Mouse (Mus musculus) neural tube, embryonic 14.5 days (tissue): Measurements from ENCODE around the gene Mrps23. TPM values are rescaled to one million over a fixed set of nuclear protein-coding genes. Genes with fewer than 3 reads are reported as not detected.

ENCODE experiments used
- ATAC-seq: fragments of 200-750 bp; cut with Nextera tagmentation; 2 replicates; pipeline ENCODE4 v1.8.0; 2017; ENCODE audit warnings: low read depth, mild to moderate bottlenecking, moderate TSS enrichment, moderate library complexity
- H3K27ac ChIP-seq: fragments of 300-500 bp; sonication (generic); 2 replicates; pipeline ENCODE4 v1.5.1; 2014; ENCODE audit warnings: low read depth, mild to moderate bottlenecking, control low read depth, low read length, moderate library complexity, mixed read lengths
- H3K27me3 ChIP-seq: fragments of 300-500 bp; sonication (generic); 2 replicates; pipeline ENCODE4 v1.6.1; 2014; ENCODE audit warnings: low read length; ENCODE audit not compliant: control insufficient read depth, insufficient read depth
- H3K36me3 ChIP-seq: fragments of 300-500 bp; sonication (generic); 2 replicates; pipeline ENCODE4 v1.6.1; 2014; ENCODE audit warnings: low read length, mixed read lengths; ENCODE audit not compliant: control insufficient read depth, insufficient read depth
- H3K4me1 ChIP-seq: fragments of 300-500 bp; sonication (generic); 2 replicates; pipeline ENCODE4 v1.6.1; 2014; ENCODE audit warnings: low read length; ENCODE audit not compliant: control insufficient read depth, insufficient read depth
- H3K4me2 ChIP-seq: fragments of 300-500 bp; sonication (generic); 2 replicates; pipeline ENCODE4 v1.6.1; 2014; ENCODE audit warnings: mild to moderate bottlenecking, low read depth, low read length, control low read depth
- H3K4me3 ChIP-seq: fragments of 300-500 bp; sonication (generic); 2 replicates; pipeline ENCODE4 v1.5.1; 2014; ENCODE audit warnings: low read depth, low read length, control low read depth, mixed read lengths
- H3K9ac ChIP-seq: fragments of 300-500 bp; sonication (generic); replicated peaks from 2 replicates; pipeline ENCODE4 v1.6.1; 2014; ENCODE audit warnings: low read depth, mild to moderate bottlenecking, control low read depth, low read length, mixed read lengths
- H3K9me3 ChIP-seq: fragments of 300-500 bp; sonication (generic); 2 replicates; pipeline ENCODE4 v1.6.1; 2016; ENCODE audit warnings: low read length; ENCODE audit not compliant: control insufficient read depth
- WGBS: fragments of 180-500 bp; shearing (Covaris S2); extraction: QIAGEN DNeasy Blood & Tissue Kit; methylation state at CpG from one replicate; pipeline ENCODE4 v1.1.7; 2014; 5-methylcytosine and 5-hydroxymethylcytosine counted together
- polyA plus RNA-seq: library from polyadenylated mRNA; unstranded; fragments of >200 nt; fragmentation: Nextera tagmentation; extraction: Ambion mirVana; gene quantifications from 2 replicates; pipeline ENCODE4 v1.2.1, GENCODE M21; 2014

Gene Mrps23
- polyA plus RNA-seq, 1 experiment from 2014 or later = 63.7 TPM

DNA sequence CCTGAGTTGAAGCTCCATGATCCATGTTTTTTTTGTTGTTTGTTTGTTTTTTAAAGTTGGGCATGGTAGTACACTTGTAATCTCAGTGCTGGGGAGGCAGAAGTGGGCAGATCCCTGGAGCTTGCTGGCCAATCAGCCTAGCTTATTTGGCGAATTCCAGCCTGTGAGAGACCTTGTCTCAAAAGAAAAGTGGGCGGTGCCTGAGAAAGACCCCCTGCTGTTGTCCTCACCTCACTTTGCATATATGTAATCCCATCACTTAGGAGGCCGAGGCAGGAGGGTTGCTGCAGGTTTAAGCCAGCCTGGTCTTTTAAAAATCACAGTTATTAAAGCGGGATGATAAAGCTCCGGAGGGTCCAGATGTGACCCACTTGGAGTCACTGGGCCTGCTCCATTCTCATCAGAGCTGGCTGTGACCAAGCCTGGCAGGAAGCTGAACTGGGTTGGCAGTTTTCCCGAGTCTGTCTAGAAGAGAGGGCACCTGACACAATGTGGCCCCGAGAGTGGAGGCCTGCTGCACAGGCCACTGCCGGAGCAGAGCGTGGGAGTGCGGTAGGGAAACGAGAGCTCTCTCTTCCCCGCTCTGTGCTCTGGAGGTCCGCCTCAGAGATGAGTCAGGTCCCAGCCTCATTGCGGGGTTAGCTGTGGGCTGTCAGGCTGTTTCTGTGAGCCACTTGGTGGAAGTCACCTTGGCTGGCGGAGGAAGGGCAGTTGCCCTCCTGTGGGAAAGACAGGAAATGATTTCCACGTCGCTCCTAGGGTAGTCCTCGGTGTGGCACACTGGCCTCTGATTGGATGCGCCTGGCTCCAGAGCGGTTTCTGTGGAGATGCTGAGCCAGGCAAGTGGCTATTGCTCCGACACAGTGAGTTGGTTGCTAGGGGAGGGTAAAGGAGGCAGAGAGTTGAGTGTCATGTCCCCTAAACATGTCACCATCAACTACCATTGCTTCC is 11.0 kb downstream of the Mrps23 start:
- 46% methylated on average over 21 of the region's 21 CpGs for WGBS
- H3K27ac ChIP-seq = peak overlapping the region; percentile 22; the same call in 1 of the 2 replicates
- H3K4me1 ChIP-seq = peaks cover 13% of the 10 kb centered on the region; the same call in 1 of the 2 replicates
- no peaks in the 10 kb centered on the region for H3K9me3 ChIP-seq
- H3K4me2 ChIP-seq = peak overlapping the region; percentile 30; the same call in 1 of the 2 replicates
- H3K9ac ChIP-seq = no peak overlapping the region
- no peaks in the 10 kb centered on the region for H3K27me3 ChIP-seq
- H3K36me3 ChIP-seq = peaks cover 8% of the 10 kb centered on the region
- ATAC-seq = peak; percentile 65
- no peak overlapping the region for H3K4me3 ChIP-seq

- Histone ChIP-seq H3K9me3 (no peaks in the 10 kb centered on the region), H3K4me3 (no peak overlapping the region), H3K27me3 (no peaks in the 10 kb centered on the region), H3K4me2 (peak overlapping the region; percentile 38), H3K4me1 (peaks cover 13% of the 10 kb centered on the region; the same call in 1 of the 2 replicates), H3K36me3 (peaks cover 2% of the 10 kb centered on the region; the same call in 1 of the 2 replicates), H3K27ac (peak overlapping the region; percentile 23), H3K9ac (peak overlapping the region; percentile 12; the same call in 1 of the 2 replicates)
- 10% methylated on average over 10 of the region's 10 CpGs for WGBS
- peak; percentile 53; the same call in 1 of the 2 replicates for ATAC-seq
These were observed 12.1 kb downstream of the Mrps23 start for GRCm38 (mm10) chr11:88216231-88216685.

DNA sequence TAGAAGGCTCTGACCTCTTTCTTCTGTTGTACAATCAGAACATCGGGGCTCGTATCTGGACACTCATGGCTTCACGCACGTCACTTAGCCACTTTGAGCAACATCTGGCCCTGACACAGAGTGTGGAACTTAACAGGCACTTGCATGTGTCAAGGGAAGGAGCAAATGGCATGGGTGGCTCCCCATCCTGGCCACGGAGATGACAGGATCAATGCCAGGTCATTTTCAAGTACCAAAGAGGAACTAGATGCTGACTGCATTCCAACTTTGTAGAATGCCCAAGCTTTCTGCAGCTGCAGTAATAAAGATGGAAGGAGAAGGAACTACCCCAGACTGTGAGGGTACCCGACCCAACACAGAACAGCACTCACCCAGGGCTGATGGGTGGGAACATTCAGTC is 14.0 kb downstream of the Mrps23 start:
- H3K4me2 ChIP-seq = no peak overlapping the region
- no peaks in the 10 kb centered on the region for H3K36me3 ChIP-seq
- H3K27me3 ChIP-seq = no peaks in the 10 kb centered on the region
- no peak overlapping the region for H3K27ac ChIP-seq
- no peak for ATAC-seq
- peaks cover 13% of the 10 kb centered on the region; the same call in 1 of the 2 replicates for H3K4me1 ChIP-seq
- WGBS = 88% methylated on average over 6 of the region's 6 CpGs
- H3K9me3 ChIP-seq = no peaks in the 10 kb centered on the region
- H3K9ac ChIP-seq = no peak overlapping the region
- no peak overlapping the region for H3K4me3 ChIP-seq

DNA sequence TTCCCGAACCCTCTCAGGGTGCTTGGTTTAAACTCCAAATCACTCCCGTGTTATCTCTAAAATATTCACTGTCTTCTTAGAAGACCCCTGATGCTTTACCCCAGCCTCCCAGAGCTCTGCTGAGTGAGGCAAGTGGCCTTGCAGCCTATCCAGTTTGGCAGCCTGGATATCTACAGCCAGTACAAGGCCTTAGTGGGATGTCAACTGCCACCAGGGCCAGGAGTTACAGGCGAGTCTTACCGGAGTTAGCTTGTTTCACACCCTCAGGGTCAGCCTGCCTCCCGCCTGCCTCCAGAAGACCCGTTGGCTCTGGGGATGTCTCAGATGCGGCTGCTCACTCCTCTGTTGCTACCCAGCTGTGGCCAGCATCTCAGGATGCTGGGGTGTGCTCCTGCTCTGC is 14.4 kb downstream of the Mrps23 start:
- 61% methylated on average over 7 of the region's 7 CpGs for WGBS
- Histone ChIP-seq H3K27me3 (no peaks in the 10 kb centered on the region), H3K27ac (no peak overlapping the region)

GRCm38 (mm10) chr11:88221929-88222475 is 17.8 kb downstream of the Mrps23 start:
- Histone ChIP-seq H3K4me2 (no peak overlapping the region), H3K9ac (no peak overlapping the region), H3K4me1 (no peaks in the 10 kb centered on the region), H3K4me3 (no peak overlapping the region), H3K27ac (no peak overlapping the region), H3K27me3 (no peaks in the 10 kb centered on the region), H3K36me3 (no peaks in the 10 kb centered on the region), H3K9me3 (no peaks in the 10 kb centered on the region)
- no peak for ATAC-seq
- WGBS = 75% methylated on average over 15 of the region's 15 CpGs

More for the DNA sequence above, 14.4 kb downstream of the Mrps23 start:
- no peak for ATAC-seq
- Histone ChIP-seq H3K4me2 (no peak overlapping the region), H3K9ac (no peak overlapping the region), H3K9me3 (no peaks in the 10 kb centered on the region), H3K4me3 (no peak overlapping the region), H3K4me1 (peaks cover 13% of the 10 kb centered on the region; the same call in 1 of the 2 replicates), H3K36me3 (no peaks in the 10 kb centered on the region)

DNA sequence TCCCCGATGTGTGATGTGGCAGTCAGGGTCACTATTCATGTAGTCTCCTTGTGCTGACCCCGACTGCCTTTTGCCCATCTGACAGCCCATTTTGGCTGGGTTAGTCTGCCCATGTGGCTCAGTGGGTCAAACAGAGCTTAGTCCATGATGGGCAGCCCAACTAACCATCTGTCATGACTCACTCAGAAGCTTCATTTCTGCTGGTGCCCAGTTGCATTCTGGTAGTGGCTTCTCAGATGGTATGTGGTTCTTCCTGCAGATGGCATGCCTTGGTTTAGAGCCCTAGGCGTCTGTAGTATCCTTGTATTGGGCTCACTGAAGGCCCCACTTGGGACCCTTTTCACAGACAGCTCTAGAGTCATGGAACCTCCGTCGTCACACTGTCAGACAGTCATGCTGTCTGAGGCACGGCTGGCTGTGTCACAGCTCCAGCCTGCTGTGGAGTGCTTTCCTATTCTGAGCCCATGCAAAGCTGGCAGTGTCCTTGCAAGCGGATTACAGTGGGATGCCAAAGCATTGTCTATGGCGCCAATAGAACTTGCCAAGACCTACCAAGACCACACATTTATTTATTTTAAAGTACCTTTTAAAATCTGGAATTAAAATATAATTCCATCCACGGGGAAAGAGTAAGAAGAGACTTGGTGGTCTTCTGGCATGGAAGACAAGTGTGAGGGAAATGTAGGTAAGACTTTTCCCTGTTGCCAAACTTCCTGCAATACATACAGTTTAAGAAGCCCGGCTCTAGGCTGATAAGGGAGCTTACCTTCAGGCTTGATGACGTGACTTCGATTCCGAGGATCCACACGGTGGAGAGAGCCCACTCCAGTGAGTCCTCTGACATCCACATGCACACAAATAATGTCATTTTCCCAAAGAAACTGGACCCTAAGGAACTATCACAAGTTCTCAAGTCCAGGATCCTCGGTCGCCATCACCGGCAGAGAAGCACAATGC is 23.1 kb downstream of the Mrps23 start:
- 91% methylated on average over 17 of the region's 17 CpGs for WGBS
- Histone ChIP-seq H3K27ac (no peak overlapping the region), H3K36me3 (no peaks in the 10 kb centered on the region), H3K4me1 (no peaks in the 10 kb centered on the region), H3K4me2 (no peak overlapping the region), H3K9me3 (no peaks in the 10 kb centered on the region), H3K27me3 (no peaks in the 10 kb centered on the region), H3K4me3 (no peak overlapping the region), H3K9ac (no peak overlapping the region)
- ATAC-seq = no peak

- Histone ChIP-seq H3K27me3 (no peaks in the 10 kb centered on the region), H3K27ac (no peak overlapping the region), H3K9ac (no peak overlapping the region), H3K36me3 (no peaks in the 10 kb centered on the region), H3K4me1 (peaks cover 24% of the 10 kb centered on the region), H3K4me3 (no peak overlapping the region), H3K4me2 (no peak overlapping the region), H3K9me3 (no peaks in the 10 kb centered on the region)
- 78% methylated on average over 4 of the region's 4 CpGs for WGBS
- ATAC-seq = no peak
These were observed 27.1 kb downstream of the Mrps23 start for GRCm38 (mm10) chr11:88231213-88231790.
